7 mouse cellular contexts compared by ENCODE assay signal in genomic region chr1:127868300-127869261, GRCm38 (mm10). TPM values are rescaled to one million over a fixed set of nuclear protein-coding genes. Genes with fewer than 3 reads are reported as not detected.
DNase-seq lines count a peak whose midpoint lies in the region; ATAC-seq and TF ChIP-seq lines count a peak whose summit lies in the region.

TSS of gene Rab3gap1 (plus strand) at chr1:127868773.

- no peak for TF ChIP-seq CTCF in intestine, postnatal 0 days (IDR thresholded peaks at IDR 0.05; ENCODE audit: low read depth)
- TF ChIP-seq CTCF in small intestine, adult 2 months (IDR thresholded peaks at IDR 0.05; ENCODE audit: extremely low read depth, insufficient read length, insufficient replicate concordance, low read depth, low read length) = no peak

- H3K9ac ChIP-seq in intestine, postnatal 0 days (ENCODE audit: low read depth, low read length) = peak within 1 kb of the TSS; percentile 64
- H3K9ac ChIP-seq in midbrain, embryonic 12.5 days (replicated peaks) = peak within 1 kb of the TSS; percentile 77

- peak within 1 kb of the TSS; percentile 73 for H3K4me3 ChIP-seq in intestine, postnatal 0 days (ENCODE audit: low read depth, low read length)
- H3K4me3 ChIP-seq in midbrain, embryonic 12.5 days = peak within 1 kb of the TSS; percentile 85
- H3K4me3 ChIP-seq in small intestine, adult 2 months (ENCODE audit: low read depth, low read length) = peak within 1 kb of the TSS; percentile 95

- H3K9me3 ChIP-seq in intestine, postnatal 0 days (ENCODE audit: control insufficient read depth) = no peaks in the 10 kb centered on the region
- no peaks in the 10 kb centered on the region for H3K9me3 ChIP-seq in midbrain, embryonic 12.5 days

- DNase-seq in adrenal gland, adult 8-10 months = peak; percentile 82
- DNase-seq in embryo, embryonic 9.5 days (ENCODE audit: extremely low spot score) = peak; percentile 93
- peak; percentile 61 for DNase-seq in gonadal fat pad, adult 2 months (ENCODE audit: low read depth)
- DNase-seq in left cerebral cortex, postnatal 4 days = peak; percentile 90

- WGBS in intestine, postnatal 0 days = 10% methylated on average over 47 of the region's 47 CpGs
- WGBS in midbrain, embryonic 12.5 days = 11% methylated on average over 47 of the region's 47 CpGs
- WGBS in small intestine, adult 2 months = 11% methylated on average over 47 of the region's 47 CpGs

- H3K27me3 ChIP-seq in intestine, postnatal 0 days (replicated peaks; ENCODE audit: control insufficient read depth, insufficient read depth, low read length) = no peaks in the 10 kb centered on the region
- no peaks in the 10 kb centered on the region for H3K27me3 ChIP-seq in midbrain, embryonic 12.5 days
- H3K27me3 ChIP-seq in small intestine, adult 2 months (ENCODE audit: control insufficient read depth, insufficient read depth, low read length) = no peaks in the 10 kb centered on the region

- 0 out of 2 replicates have a peak, but pooled peaks cover 3% of the 10 kb centered on the region for H3K36me3 ChIP-seq in intestine, postnatal 0 days (ENCODE audit: control insufficient read depth, insufficient read depth)
- H3K36me3 ChIP-seq in midbrain, embryonic 12.5 days = peaks cover 7% of the 10 kb centered on the region
- peaks cover 4% of the 10 kb centered on the region; the same call in 1 of the 2 replicates for H3K36me3 ChIP-seq in small intestine, adult 2 months (ENCODE audit: control insufficient read depth, insufficient read depth, low read length)

- peak; percentile 72 for TF ChIP-seq POLR2A in small intestine, adult 2 months (IDR thresholded peaks at IDR 0.05; ENCODE audit: low read depth, low read length)

- peak; percentile 99 for ATAC-seq in intestine, postnatal 0 days
- ATAC-seq in midbrain, embryonic 12.5 days (ENCODE audit: low FRiP score, low read depth) = peak; percentile 99

- peak within 1 kb of the TSS; percentile 68 for H3K4me2 ChIP-seq in intestine, postnatal 0 days (replicated peaks; ENCODE audit: low read depth)
- H3K4me2 ChIP-seq in midbrain, embryonic 12.5 days (replicated peaks) = peak within 1 kb of the TSS; percentile 67

- intact Hi-C loops in left cerebral cortex, postnatal 4 days (cut with DNase I) = no loop called here

- H3K27ac ChIP-seq in intestine, postnatal 0 days (ENCODE audit: low read depth, low read length) = peak within 1 kb of the TSS; percentile 86
- H3K27ac ChIP-seq in midbrain, embryonic 12.5 days (replicated peaks) = peak within 1 kb of the TSS; percentile 46; the same call in 1 of the 2 replicates
- H3K27ac ChIP-seq in small intestine, adult 2 months (ENCODE audit: insufficient read depth, low read depth, low read length) = peak within 1 kb of the TSS; percentile 89

- H3K4me1 ChIP-seq in intestine, postnatal 0 days (replicated peaks; ENCODE audit: control insufficient read depth, insufficient read depth, low read length) = no peaks in the 10 kb centered on the region
- H3K4me1 ChIP-seq in midbrain, embryonic 12.5 days = peaks cover 4% of the 10 kb centered on the region
- H3K4me1 ChIP-seq in small intestine, adult 2 months (ENCODE audit: control insufficient read depth, insufficient read depth, insufficient read length, low read length) = no peaks in the 10 kb centered on the region

RNA-seq across cellular contexts. Expression of gene Rab3gap1, which starts in this region (rescaled TPM):
- total RNA-seq in adrenal gland, adult 8-10 months (2022) = 10 to 100 TPM; 55.2 to 66.5 (median 59.5) TPM
- 21.8 and 23.8 TPM in 2 replicates for polyA plus RNA-seq in gonadal fat pad, adult 2 months (2012; rRNA removed)
- 12.5 and 13.0 TPM in 2 replicates for polyA plus RNA-seq in intestine, postnatal 0 days (2015; fragmentation: Nextera tagmentation; extraction: Ambion mirVana)
- 10 to 100 TPM; 33.0 to 33.1 TPM for total RNA-seq in left cerebral cortex, postnatal 4 days (2021)
- polyA plus RNA-seq in midbrain, embryonic 12.5 days (2016; fragmentation: Nextera tagmentation; extraction: Ambion mirVana) = 20.7 and 21.9 TPM in 2 replicates
- polyA plus RNA-seq in small intestine, adult 2 months (2012; rRNA removed) = 7.3 and 14.6 TPM in 2 replicates

Comparison
In these comparisons a context has a peak if more than half of its experiments do, and no peak if none do; other contexts are left out.
1. Peak in every context shown above with its lines: DNase-seq, ATAC-seq, H3K4me3 ChIP-seq and H3K27ac ChIP-seq.